Mouse (Mus musculus) embryo, embryonic 9.5 days (tissue): ENCODE results near the gene Pde4dip.
A peak's percentile ranks its signal among the peaks of the same experiment; 100 is the strongest.

Source experiments
- DNase-seq: peaks from one replicate; pipeline ENCODE4 v3.0.0-alpha.2; 2017; ENCODE audit errors: extremely low spot score

Gene Pde4dip

DNA sequence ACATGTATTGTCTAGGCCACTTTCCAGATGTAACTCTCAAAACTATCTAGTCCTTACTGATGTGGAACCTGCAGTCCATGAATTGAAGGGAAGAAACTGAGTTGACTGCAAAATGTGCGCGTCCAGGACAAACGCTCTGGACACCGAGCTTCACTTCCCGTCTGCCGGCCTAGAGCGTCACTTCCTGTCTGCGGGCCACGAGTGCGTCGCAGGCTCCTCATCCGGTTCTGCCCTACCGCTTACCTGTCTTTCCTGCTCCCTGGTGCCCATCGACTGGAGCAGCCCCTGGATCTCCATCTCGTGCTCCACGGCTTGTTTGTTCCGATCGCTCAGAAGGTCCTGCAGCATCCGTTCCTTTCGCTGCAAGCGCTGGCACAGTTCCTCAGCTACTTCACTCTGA, 136.9 kb downstream of the Pde4dip start:
- DNase-seq, result no peak

DNA sequence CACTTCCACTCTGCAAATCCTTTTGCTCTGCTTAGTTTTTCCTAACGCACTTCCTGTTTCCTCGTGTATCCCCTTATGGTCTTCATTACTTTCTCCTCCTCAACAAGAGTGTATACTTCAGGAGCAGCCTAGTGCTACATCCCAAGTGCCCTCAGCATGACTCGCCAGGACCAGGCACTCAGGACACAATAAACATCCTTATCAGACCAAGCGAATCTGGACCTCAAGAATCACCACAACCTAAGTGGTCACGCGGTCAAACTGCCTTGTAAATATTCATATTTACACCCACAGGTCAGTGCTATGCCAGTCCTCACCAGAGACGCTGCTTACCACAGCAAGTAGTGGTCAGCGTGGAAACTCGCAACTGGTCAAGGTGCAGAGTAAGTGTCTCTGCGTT, 139.7 kb downstream of the Pde4dip start:
- no peak for DNase-seq

DNA sequence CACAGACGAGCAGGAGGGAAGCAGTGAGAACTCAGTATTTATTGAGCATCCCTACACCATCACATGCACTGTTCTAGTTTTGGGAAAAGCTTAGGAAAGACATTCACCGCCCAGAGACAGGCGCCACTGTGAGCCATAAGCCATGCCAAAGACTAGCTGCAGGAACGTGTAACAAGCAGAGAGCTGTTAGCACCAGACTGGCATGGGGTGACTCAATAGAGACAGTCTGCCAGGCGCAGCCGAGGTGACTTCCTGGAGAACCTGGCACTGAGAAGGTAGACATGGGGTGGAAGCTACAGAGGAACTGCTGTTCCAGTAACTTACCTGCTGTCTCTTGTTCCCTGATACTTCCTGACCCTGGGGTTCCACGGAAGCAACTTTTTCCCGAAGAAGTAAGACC, 145.7 kb downstream of the Pde4dip start:
- DNase-seq, result no peak

DNA sequence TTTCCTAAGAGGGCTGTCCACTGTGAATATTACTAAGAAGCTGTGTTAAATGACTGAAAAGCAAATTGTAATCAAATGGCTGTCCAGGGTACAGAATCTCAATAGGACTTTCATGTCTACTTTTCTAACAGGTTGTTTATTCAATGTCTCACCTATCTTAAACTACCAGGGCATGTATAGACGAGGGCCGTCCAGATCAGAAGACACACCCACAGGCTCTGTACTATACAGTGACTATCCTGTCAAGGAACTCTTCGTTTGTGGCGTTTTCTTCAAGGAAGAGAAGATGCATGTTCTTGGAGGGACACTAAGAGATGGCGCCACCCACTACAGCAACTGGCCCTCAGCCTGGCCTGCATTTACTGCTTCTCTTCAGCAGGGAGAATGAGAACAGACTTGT, 152.9 kb downstream of the Pde4dip start:
- no peak for DNase-seq

DNA sequence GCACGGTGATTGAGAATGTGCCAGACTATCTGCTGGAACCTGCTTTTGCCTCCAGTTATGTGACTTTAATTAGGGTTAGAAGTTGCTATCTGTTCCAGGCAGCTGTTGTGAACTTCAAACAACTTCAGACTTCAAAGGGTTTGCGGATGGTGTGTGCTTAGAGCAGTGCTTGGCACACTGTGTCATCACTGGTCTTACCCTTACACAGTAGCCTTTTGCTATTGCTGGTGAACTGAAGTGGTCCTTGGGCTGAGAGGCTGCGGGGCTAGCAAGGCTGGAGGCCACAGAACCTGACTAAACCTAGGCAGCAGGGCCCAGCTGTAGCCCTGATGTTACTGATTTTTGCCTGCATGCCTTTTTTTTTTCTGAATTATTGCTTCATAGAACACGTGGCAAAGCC, 154.2 kb downstream of the Pde4dip start:
- DNase-seq, result no peak

DNA sequence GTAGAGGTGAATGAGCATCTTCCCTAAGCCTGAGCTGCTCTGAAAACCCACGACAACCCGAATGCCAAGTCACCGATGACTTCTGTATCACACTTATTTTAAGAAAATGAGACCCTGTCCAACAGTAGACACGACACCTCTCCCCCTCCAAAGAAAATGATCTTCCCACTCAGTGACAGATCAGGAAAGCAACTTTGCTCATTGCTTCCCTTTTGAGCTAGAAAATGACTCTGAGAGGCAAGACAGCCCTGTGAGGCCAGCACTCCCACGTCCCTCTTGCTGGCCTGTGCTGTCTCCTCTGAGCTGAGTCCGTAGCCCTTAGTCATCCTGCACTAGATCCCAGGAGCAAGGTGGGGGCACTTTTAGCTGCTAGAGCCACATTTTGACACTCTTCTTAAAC, 155.9 kb downstream of the Pde4dip start:
- DNase-seq, result no peak

DNA sequence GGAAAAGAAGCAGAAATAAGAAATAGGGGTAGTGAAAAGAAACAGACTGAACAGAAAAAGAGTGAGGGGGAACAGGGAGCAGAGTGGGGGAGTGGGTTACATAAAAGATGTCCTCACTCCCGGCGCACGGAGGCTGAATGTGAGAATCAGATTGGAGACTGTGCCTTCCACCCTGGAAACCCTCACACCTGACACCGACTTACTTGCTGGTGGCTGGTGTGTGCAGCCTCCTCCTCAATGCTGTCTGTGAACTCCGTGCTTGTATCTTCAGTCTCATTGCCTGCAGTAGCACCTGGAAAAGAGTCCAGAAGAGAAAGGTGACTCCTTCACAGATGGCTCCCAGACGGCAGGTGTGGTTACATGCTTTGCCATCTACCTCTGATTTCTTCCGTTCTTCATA, 157.9 kb downstream of the Pde4dip start:
- DNase-seq, result no peak

DNA sequence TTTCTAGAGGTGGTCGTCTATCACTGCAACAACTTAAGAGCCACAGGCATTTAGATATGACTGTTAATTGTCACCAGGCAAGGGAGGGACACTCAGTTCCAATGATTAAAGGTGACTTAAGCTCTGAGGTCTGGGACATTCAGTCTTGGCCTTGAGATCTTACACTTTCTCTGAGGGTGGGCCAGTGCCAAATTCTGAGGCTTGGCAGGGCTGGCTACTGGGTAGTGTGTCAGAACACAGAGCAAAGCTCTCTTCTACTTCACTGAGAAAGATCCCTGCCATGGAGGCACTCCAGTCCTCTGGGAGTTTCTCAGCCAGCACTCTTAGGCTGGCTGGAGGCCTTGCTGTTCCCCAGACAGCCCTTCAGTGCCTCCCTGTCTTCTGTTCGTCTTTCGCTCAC, 158.4 kb downstream of the Pde4dip start:
- DNase-seq, result no peak

DNA sequence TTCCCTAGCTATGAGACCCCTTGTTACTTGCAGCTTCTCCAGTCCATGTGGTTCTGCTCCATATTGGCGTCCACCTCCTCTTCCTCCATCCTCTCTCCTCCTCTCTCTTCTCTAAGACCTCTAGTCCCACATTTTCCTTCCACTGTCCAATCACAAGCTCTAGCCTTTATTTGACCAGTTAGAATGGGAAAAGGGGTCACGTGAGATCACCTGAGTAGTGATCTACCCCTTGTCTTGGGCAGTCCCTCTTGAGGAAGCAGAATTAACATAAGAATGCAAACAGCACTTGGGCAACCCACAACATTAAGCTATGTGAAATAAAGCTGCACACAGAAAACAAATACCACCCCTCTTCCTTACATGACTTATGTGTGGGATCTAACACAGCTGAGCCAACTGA, 160.7 kb downstream of the Pde4dip start:
- DNase-seq, result no peak

DNA sequence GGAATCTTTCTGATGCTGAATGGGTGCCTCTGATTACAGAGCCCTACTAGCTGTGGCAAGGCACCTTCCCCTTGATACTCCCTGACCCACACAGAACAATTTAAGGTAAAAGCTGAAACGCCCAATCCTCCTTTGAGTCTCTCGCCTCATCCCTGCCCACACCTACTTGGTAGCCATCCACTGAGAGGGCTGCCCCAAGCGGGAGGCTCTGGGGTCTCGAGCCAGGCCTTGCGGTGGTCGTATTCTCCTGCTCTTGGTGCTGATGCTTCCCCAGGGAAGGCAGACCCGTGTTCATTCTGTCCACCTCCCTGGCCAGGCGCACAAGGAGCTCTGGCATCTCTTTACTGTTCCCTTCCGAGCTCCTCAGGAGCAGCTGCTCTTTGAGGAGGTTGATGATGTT, 169.4 kb downstream of the Pde4dip start:
- DNase-seq, result no peak

DNA sequence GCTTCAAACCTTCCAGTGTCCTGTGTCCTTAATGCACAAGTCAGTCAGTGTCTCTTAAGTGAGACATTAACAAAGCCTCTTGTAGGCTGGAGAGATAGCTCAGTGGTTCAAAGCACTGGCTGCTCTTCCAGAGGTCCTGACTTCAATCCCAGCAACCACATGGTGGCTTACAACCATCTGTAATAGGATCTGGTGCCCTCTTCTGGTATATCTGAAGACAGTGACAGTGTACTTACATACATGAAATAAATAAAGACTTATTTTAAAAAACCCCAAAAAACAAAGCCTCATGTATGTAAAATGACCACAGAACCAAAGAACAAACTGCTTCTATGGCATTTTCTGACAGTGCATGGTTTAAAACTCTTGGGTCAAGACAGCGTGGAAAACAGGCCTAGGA, 172.6 kb downstream of the Pde4dip start:
- no peak for DNase-seq

DNA sequence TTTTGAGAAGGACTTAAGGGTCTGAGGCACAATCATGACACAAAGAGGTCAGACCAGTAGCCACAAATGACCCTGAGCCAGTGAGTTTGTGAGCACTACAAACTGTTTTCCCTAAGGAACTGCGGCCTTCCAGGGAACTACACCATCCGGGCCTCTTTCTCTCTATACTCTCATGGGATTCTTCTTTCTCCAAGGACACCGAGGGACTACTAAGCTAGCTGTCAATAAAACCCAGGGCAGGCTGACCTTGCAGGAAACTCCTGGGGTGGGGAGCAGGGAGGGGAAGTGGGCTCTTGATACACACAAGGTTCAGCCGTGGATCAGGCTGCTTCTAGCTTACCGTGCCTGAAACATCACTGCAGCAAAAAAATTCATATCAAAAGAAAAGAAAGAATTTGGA, 177.6 kb downstream of the Pde4dip start:
- DNase-seq, result no peak

DNA sequence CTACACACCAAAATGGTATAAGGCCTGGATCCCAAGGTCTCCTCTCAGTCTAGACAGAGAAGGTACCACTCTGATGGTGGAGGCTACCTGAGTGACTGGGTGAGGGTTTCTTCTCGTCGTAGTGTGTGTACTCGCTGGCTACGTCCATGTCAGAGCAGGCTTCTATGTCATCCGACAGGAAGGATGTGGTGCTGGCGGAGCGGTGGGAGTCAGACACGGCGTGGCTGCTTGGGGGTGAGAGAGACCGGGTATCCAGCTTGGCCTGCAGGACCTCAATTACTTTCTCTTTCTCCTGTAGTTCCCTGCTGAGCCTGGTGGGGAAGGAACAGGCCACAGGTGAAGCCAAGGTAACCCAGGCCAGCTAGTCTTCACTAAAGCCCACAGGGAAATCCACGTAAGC, 178.4 kb downstream of the Pde4dip start:
- no peak for DNase-seq

DNA sequence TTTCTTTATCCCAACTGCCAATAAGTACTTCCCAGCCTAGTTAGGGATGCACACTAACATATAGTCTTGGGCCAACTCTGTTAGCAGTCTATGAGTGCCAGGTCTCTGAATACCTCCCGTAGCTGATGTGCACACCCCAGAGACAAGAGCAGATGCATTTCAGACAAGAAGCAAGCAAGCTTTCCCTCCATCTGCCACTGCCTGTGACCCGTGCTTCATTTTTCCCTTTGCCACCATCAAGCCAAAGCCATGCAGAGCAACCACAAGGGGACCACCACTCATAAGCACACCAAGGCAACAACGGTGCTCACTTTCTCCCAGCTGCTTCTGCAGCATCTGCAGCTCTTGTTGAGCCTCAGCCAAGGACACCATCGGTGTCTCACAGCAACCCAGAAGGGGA, 181.9 kb downstream of the Pde4dip start:
- DNase-seq, result no peak

DNA sequence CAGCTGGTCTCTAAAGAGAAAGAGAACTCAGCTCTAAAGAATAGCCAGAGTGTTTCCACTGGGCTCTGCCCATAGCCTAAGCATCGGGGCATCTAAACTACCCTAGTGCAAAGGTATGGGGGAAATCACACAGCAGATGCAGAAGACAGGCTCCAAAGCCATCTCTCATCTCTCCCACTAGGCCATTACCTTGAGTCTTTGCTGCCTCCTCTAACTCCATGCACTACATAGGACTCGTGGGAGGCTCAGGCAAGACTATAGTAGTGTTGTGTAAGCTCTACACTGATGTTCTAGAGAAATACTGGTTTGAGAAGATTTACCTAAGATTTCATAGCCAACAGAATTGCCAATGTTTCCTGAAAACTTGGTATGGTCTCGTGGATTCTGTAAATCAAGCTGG, 183.0 kb downstream of the Pde4dip start:
- DNase-seq, result no peak

DNA sequence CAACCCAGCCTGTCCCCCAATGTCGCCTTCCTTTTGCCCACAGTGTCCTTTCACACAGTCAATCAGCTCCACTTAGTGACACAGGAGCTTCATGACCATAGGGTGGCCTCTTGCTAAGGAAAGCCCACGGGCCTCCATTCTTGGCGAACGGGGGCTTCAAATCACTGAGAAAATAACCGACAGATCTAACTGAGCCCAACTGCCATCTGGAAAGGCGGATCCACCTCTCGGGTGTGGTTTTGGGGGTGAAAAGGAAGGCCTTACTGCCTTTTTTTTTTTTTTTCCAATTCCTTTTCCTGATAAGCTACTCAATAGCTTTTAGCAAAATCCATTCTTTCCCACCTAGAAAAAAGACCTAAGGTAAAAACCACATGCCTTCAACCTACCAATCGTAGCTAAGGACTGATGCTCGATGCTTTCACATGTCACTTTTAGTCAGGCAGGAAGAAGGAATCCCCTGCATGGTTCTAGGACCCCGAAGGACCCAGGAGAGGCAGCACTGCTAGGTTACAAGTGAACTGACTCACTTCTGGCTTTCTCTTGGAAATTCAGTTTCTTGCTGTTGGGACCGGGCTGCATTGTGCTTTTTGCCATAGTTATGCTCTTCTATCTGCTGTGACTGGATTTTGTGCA, 185.9 kb downstream of the Pde4dip start:
- DNase-seq, result no peak

DNA sequence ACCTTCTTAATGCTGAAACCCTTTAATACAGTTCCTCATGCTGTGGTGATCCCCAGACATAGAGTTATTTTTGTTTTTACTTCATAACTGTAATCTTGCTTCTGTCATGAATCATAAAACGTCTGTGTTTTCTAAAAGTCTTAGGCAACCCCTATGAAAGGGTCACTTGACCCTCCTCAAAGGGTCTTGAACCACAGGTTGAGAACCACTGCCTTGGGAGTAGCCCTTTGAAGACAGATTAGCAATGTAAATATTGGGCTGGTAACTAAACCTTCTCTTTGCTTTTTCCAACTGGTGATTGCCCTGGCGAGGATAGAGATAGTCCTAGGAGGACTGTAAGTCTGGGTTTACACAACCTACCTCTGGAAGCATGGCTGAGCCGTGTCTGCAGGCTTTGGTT, 187.3 kb downstream of the Pde4dip start:
- no peak for DNase-seq

DNA sequence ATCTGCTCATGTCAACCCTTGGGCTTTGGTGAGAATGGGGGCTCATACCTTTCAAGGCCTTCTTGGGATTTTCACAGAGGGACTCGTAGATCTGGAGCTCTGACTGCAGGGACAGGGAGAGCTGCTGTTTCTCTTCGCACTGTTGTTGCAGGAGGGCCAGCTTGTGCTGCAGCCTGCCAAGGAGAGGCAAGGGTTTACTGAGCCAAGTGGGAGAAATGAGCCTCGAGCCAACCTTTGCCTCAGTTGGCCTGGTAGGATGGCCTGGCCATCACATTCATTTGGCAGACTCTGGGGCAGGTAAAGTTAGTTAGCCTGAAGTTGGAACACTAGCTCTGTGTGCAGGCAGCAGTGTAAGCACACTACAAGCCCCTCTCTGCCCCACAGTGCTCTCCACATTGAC, 189.4 kb downstream of the Pde4dip start:
- DNase-seq, result no peak

DNA sequence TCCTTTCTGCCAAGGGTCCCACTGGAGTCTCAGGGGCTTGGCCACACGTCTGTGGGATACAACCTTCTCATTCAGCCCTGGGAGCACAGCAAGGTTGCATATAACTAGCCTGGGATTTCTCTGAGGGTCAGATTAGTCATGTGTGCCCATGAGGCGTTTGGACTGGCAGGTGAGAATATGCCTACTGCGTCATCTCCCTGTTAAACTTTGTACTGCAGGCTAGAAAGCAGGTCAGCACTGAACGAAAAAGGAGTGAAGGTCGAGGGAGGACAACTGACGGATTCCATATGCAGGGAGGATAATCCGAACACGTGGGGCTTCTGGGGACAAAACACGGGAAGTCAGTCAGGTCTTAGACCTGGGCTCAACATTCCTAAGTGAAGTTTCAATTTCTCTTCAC, 191.2 kb downstream of the Pde4dip start:
- DNase-seq, result no peak

DNA sequence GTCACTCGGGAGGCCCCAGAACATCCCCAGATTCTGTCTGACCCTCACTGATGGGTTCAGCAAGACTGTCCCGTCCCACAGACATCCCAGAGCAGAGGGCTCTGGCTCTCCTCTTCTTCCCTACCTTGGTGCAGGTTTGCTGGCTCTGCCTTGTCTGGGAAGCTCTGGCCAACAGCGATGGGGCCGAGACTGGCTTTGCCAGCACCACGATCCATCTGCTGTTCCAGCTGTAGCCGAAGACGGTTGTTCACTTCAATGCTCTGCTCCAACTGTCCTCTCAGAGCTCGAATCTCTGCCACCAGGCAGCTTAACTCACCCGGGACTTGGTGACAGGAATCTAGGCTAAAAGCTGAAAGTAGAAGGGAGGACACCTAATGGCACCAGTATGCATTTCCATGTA, 191.6 kb downstream of the Pde4dip start:
- no peak for DNase-seq

DNA sequence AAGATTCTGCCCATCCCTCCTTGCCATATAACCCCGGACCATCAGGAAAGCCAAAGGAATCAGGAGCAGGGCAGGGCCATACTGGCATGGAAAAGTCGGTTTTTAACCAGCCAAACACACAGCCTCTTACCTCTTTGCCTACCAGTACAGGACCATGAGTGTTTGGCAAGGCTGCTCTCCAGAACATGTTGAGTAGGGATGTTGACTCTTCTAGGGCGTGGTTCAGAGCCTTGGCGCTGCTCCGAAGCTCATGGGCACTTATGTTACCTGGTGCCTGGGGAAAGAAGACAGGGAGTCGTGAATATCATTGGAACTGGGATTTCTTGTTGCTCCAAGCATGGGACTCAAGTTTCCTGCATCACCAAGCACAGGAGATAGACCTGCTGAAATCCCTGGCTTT, 194.7 kb downstream of the Pde4dip start:
- DNase-seq, result no peak

DNA sequence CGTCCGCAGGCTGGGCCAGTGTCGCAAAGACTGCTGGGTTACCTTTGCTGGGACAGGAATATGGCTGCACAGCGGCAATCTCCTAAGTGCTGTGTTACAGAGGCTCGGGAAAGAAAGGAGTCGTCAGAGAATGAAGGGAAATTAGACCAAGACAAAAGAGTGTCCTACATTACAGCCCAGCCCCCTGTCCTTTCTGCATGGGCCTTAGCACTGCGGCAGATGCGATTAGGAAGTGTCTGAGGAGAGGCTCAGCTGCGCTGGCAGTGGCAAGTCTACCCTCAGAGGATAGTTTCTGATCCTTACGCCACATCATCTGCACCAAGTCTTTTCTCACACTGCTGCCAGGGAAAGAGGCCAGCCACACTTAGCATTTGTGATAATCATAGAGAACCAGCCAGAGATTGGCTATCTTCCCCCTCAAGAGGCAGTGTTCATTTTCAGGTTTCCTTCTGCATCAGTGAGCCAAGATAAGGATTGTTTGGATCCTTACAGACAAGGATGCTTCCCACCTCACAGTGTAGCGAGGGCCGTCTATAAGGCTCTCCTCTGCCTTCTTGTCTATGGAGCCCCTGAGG, 197.0 kb downstream of the Pde4dip start:
- DNase-seq, result no peak

DNA sequence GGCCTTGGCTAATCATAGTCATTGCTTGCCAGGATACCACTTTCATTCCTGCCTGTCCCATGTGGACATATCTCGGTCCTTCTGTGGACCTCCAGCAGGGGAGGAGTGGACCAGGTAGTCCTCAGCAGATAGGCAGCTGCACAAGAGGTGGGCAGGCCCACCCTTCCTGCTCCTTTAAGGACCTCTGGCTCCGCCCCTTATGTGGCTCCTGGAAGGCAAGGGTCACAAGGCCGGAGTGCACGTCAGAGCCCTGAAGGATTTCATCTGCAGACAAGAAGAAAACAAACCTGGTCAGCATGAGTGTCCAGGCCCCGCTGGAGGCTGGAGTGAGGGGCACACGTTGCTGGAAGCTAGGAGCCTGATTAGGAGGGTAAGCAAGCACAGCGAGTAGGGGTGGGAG, 197.9 kb downstream of the Pde4dip start:
- DNase-seq, result peak; percentile 14

DNA sequence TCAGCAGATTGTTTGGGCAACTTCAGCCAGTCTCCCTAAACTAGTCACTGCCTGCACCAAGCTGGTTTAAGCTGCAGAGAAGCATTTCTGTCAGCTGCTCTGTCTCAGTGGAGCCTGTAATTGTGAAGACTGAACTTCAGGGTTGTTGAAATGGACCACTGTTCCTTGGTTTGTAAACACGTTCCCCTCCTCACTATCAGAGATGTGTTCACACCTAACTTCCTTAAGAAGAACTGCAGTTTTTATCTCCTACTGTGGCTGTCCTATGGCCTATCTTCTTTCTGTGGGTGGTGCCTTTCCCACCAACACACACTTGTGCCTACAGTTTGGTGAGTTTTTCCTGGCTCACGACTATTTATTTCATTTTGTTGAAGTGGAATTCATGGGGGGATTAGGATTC, 199.2 kb downstream of the Pde4dip start:
- DNase-seq, result no peak
